Mouse (Mus musculus): ENCODE data around the gene Zfp704.

DNA sequence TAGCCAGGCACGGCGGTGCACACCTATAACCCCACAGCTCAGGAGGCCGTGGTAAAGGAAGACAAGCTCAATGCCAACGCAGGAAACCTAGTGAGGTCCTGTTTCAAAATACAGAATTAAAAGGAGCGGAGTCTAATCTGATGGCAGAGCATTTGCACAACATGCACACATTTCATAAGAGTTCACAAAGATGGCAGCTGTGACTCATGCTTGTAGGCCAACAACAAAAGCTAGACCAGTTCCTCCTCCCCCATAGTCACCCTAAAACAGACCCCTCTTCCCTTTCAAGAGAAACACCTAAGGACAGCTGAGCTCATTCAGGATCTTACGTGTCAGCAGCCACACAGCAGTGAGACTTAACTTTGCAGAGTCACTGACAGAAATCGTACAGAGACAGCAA is 22.6 kb downstream of the Zfp704 start:
- TF ChIP-seq CTCF (IDR thresholded peaks at IDR 0.05; ENCODE audit: control insufficient read depth, insufficient read depth, insufficient replicate concordance, low read depth, low read length) (no peak), POLR2A (IDR thresholded peaks at IDR 0.05; ENCODE audit: control insufficient read depth, low read depth, low read length) (no peak)
